Mouse (Mus musculus) heart, postnatal 0 days (tissue): ENCODE data around the gene Nat8f6.
"Not testable (repeated sequence)": the region's sequence is repeated elsewhere in the genome, so short reads cannot be mapped to it uniquely, and the experiment has no call there.

Source experiments
- CTCF ChIP-seq: IDR thresholded peaks from 2 replicates; pipeline ENCODE4 v1.5.1; 2016; ENCODE audit warnings: antibody characterized with exemption, control low read depth, low read depth
- EP300 ChIP-seq: IDR thresholded peaks from 2 replicates; pipeline ENCODE4 v1.6.1; 2016; ENCODE audit warnings: antibody characterized with exemption, low read depth

GRCm38 (mm10) chr6:85864900-85865639 is 44.3 kb upstream of the Nat8f6 start:
- not testable (repeated sequence) for TF ChIP-seq CTCF, EP300
